Mouse (Mus musculus) lung, adult 2 months (tissue): ENCODE data around the gene Otop2. TPM values are rescaled to one million over a fixed set of nuclear protein-coding genes. Genes with fewer than 3 reads are reported as not detected.

ENCODE experiments used
- DNase-seq: peaks from one replicate; pipeline ENCODE4 v3.0.0; 2022
- H3K4me1 ChIP-seq: fragments of 200-500 bp; 2 replicates; pipeline ENCODE4 v1.6.1; 2011; ENCODE audit warnings: low read length; ENCODE audit not compliant: control insufficient read depth, insufficient read depth
- H3K4me3 ChIP-seq: fragments of 200-500 bp; replicated peaks from 2 replicates; pipeline ENCODE3; 2011; ENCODE audit warnings: low read depth, mild to moderate bottlenecking, control low read depth, low read length; ENCODE audit errors: extremely low read depth
- CTCF ChIP-seq: fragments of 200-500 bp; IDR thresholded peaks from 2 replicates; pipeline ENCODE4 v1.5.1; 2011; ENCODE audit warnings: mild to moderate bottlenecking, low read length, control low read depth; ENCODE audit not compliant: insufficient read depth
- POLR2A ChIP-seq: fragments of 200-500 bp; IDR thresholded peaks from 2 replicates; pipeline ENCODE4 v1.6.1; 2011; ENCODE audit warnings: low read depth, mild to moderate bottlenecking, control low read depth, low read length, borderline replicate concordance; ENCODE audit errors: extremely low read depth
- WGBS: fragments of 180-500 bp; shearing (Covaris S2); methylation state at CpG from one replicate; pipeline ENCODE4 v1.1.7; 2018; 5-methylcytosine and 5-hydroxymethylcytosine counted together
- polyA plus RNA-seq: library from polyadenylated mRNA; depleted of rRNA; stranded (reverse); fragments of >200 nt; gene quantifications from 2 replicates; pipeline ENCODE4 v1.2.3, GENCODE M21; 2012

Otop2 gene
- polyA plus RNA-seq, 1 experiment: 8.3 TPM

DNA sequence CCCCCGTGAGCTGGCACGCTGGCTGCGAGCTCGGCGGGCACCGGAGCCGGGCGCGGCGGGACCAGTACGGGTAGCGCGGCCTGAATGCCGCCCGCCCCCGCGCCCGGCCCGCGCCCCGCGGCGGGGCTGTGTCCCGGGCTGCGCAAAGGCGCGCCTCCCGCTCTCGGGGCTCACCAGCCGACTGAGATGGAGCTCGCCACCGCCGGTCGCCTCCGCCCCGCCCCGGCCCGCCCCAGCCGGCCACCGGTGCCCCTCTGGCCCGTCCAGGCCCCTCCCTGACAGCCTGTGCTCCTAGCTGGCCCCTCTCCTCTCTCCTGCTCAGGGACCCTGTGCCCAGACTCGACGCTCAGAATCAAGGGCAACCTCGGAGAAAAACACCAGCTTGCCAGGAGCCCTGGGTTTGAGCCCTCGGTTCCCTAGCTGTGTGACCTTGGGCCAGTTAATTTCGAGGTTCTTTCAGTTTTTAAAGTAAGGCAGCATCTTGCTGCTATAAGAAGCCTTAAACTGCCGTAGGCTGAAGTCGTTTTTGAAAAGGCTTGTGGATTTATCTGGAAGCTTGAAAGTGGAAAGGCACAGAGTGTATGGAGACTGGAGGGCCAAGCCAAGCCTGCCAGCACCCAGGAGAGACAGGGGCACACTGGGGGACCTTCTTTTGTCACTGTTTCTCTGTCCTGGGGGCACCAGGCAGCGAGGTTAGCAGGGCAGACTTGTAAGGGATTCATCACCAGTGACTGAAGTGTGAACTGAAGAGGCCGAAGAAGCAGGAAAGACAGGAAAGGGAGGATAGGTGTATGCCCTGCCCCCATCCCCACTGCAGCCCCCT is 39.7 kb upstream of the Otop2 start, which contains the start of gene Grin2c:
Grin2c (minus strand) TSS at position 183 of the 823 bp plus-strand sequence.
- Histone ChIP-seq H3K4me3 (no peak within 1 kb of the TSS), H3K4me1 (no peaks in the 10 kb centered on the region)
- DNase-seq: no peak
- 10% methylated on average over 47 of the region's 50 CpGs for WGBS
- TF ChIP-seq POLR2A (no peak), CTCF (no peak)

GRCm38 (mm10) chr11:115267958-115268357 is 39.0 kb upstream of the Otop2 start:
- no peaks in the 10 kb centered on the region for H3K4me1 ChIP-seq
- no peak overlapping the region for H3K4me3 ChIP-seq
- TF ChIP-seq CTCF (no peak), POLR2A (no peak)
- WGBS: 86% methylated on average over 11 of the region's 11 CpGs
- no peak for DNase-seq

DNA sequence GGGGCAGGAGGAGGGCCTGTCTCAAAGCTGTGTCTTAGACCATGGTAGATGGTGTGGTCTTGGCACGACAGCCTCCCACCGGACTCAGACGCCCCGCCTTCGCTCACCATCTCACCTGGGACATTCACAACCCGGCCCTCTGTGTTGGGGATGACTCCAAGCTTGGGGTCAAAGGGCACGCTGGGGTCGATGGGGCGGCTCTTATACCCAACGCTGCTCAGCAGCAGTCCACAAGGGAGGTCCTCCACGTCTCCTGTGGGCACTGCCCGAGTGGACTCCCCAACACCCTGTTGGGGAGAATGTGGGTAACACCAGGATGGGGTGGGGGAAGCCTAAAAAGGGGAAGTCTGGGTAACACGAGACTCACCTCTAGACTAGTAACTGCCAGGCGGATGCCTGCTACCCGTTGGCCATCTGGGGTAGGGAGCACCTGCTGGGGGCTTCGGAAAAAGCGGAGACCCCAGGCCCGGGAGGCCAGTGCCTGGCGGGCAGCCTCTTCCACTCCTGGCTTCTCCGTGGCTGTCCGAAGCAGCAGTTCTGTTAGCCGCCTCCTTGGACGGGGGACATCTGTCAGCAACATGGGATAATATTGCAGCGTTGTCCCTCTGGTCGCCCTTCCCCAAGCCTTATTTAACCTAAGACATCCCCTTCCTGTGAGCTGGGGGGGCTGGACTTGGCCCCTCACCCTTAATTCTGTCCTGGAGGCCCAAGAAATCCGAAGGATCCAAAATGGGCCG is 37.5 kb upstream of the Otop2 start:
- Histone ChIP-seq H3K4me3 (no peak overlapping the region), H3K4me1 (no peaks in the 10 kb centered on the region)
- 89% methylated on average over 27 of the region's 27 CpGs for WGBS
- DNase-seq: no peak
- TF ChIP-seq POLR2A: no peak
- TF ChIP-seq CTCF: no peak

DNA sequence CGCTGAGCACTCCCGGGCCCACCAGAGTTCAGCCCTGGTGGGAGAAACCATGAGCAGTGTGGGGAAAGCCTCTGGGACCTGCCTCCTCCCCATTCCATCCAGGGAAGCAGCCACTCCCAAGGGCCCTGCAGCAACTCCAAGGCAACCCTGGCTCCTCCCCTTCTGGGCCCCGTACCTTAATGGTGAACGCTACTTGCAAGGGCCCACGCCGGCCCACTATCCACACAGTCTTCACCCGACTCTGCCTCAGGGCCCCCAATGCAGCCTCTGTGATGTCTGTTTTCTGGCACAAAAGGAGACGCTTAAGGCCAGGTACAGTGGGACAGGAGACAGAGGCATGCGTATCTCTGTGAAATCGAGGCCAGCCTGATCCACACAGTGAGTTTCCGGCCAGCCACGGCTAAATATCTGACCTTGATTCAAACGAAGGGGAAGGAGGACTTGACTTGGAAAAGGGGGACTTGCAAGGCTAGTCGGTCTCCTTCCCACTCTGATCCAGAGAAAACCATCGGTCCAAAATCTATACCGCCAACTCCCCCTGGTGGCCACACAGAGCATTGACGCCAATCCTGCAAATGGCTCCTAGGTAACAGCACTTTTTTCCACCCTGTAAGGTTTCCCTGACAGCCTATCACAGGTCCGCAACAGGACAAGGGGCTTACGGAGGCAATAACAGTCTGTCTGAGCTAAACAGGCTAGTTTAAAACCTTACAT is 36.7 kb upstream of the Otop2 start:
- WGBS: 30% methylated on average over 19 of the region's 19 CpGs
- Histone ChIP-seq H3K4me1 (no peaks in the 10 kb centered on the region), H3K4me3 (no peak overlapping the region)
- peak; percentile 79 for DNase-seq
- peak; percentile 96 for TF ChIP-seq CTCF
- no peak for TF ChIP-seq POLR2A

- 71% methylated on average over 9 of the region's 9 CpGs for WGBS
- DNase-seq: no peak
- TF ChIP-seq CTCF: no peak
- no peak for TF ChIP-seq POLR2A
- Histone ChIP-seq H3K4me1 (no peaks in the 10 kb centered on the region), H3K4me3 (no peak overlapping the region)
Observed at GRCm38 (mm10) chr11:115271052-115271451, 35.9 kb upstream of the Otop2 start.

GRCm38 (mm10) chr11:115271481-115271880 is 35.5 kb upstream of the Otop2 start:
- no peak overlapping the region for H3K4me3 ChIP-seq
- no peak for DNase-seq
- H3K4me1 ChIP-seq: peaks cover 4% of the 10 kb centered on the region; the same call in 1 of the 2 replicates
- 74% methylated on average over 10 of the region's 10 CpGs for WGBS
- TF ChIP-seq POLR2A (no peak), CTCF (no peak)

DNA sequence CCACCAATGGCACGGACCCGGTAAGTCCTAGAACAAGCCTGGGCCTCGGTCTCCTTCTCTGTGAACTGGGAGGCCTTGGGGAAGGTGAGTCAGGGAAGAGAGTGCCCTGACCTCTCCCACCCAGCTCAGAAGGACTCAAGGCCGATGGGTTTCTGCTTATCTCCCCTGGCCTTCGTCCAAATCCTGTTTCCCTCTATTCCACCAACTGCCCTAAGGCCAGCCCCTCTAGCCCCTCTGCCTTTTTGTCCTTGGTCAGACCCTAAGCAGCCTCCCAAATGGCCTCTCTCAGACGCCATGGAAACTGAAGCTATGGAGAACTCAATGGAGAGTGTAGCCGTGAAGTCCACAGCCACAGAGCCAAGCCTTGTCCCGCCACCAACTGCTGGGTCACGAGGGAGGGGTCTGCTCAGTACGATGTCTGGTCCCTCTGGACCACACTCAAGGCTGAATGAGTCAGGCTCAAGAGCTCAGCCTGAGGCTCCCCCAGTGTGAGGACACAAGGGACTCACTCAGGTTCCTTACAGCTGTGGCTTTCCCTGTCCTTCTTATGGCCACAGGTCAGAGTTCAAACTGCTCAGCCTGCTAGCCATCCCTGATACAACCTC is 34.0 kb upstream of the Otop2 start:
- DNase-seq: no peak
- WGBS: 83% methylated on average over 10 of the region's 10 CpGs
- Histone ChIP-seq H3K4me3 (no peak overlapping the region), H3K4me1 (peaks cover 7% of the 10 kb centered on the region; the same call in 1 of the 2 replicates)
- no peak for TF ChIP-seq CTCF
- no peak for TF ChIP-seq POLR2A

GRCm38 (mm10) chr11:115273735-115274134 is 33.2 kb upstream of the Otop2 start:
- WGBS: 57% methylated on average over 7 of the region's 7 CpGs
- DNase-seq: no peak
- Histone ChIP-seq H3K4me3 (no peak overlapping the region), H3K4me1 (peaks cover 7% of the 10 kb centered on the region; the same call in 1 of the 2 replicates)
- no peak for TF ChIP-seq CTCF
- TF ChIP-seq POLR2A: no peak

- WGBS: 80% methylated on average over 7 of the region's 7 CpGs
- H3K4me1 ChIP-seq: peaks cover 7% of the 10 kb centered on the region; the same call in 1 of the 2 replicates
- no peak overlapping the region for H3K4me3 ChIP-seq
- no peak for TF ChIP-seq POLR2A
- no peak for TF ChIP-seq CTCF
- no peak for DNase-seq
Observed at GRCm38 (mm10) chr11:115274178-115274577, 32.8 kb upstream of the Otop2 start.
